Mouse (Mus musculus) heart, postnatal 4 days (tissue): ENCODE data around the gene Lmod3. TPM values are rescaled to one million over a fixed set of nuclear protein-coding genes. Genes with fewer than 3 reads are reported as not detected.

Experiments
- total RNA-seq, 2 experiments: library from RNA; stranded (reverse); gene quantifications; 2 replicates each; pipeline ENCODE4 v1.2.3; 2021

Gene Lmod3
- total RNA-seq, 2 experiments from 2014 or later = 47.8 to 48.0 TPM

Other genes with a start within 250 kb of the Lmod3 start
- gene Fam19a4, start 192.3 kb downstream of the Lmod3 start, total RNA-seq = not detected
- 10 to 100 TPM; 15.5 to 21.2 TPM for gene Eogt, start 103.6 kb downstream of the Lmod3 start, total RNA-seq
- gene Tmf1, start 73.6 kb downstream of the Lmod3 start, total RNA-seq = 10 to 100 TPM; 34.1 to 35.3 TPM
- gene Uba3, start 47.1 kb downstream of the Lmod3 start, total RNA-seq = 10 to 100 TPM; 80.9 to 86.9 TPM
- gene Arl6ip5, start 42.1 kb downstream of the Lmod3 start, total RNA-seq = 10 to 100 TPM; 94.2 to 95.1 TPM